Mouse (Mus musculus): Measurements from ENCODE around the gene Bnc2. TPM values are rescaled to one million over a fixed set of nuclear protein-coding genes. Genes with fewer than 3 reads are reported as not detected.

Gene Bnc2
- polyA plus RNA-seq, 1 experiment from 2014 or later, result 4.4 TPM

DNA sequence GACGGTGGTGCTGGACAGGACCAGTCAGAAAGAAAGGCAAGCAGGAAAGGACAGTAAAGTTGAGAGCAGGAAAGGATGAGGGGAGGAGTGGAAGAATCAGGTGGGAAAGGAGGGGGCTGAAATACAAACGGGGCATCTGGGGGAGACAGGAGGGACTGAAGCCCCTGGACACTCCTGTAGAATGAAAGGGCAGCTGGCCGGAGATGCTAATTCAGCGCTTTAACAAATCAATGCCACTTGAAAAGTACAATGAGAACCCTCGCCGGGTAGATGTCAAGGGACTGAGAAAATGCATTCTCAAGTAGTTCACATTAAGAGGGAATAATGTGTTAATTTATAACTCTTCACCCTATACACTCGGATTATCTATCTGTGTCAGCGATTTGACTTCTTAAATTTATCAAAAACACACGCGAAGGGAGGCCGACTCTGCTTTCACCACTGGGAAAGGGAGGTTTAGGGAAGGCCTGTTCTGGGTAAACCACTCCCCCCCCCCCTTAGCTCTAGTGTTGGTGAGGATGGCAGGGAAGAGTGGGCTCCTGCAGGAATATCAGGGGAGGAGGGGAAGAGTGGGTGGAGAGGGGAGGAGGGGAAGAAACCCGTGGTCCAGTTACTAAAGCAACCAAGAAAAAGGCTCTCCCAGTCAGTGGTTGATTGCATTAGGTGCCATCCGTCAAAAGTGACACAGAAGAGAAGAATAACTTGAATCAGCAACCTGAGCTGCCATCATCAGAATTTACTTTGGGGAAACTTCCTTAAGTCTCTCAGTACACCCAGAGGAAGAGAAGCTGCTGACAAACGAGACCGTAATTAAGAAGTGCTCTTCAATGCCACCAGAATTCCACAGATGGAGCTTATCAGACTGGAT is 147.8 kb downstream of the Bnc2 start:
- H3K27ac ChIP-seq, result no peak overlapping the region
- no peak for TF ChIP-seq CTCF (IDR thresholded peaks at IDR 0.05; ENCODE audit: low read depth)
- DNase-seq (ENCODE audit: low spot score), result no peak
- no peak for ATAC-seq (replicated peaks; ENCODE audit: low FRiP score, low read depth)
- H3K4me2 ChIP-seq (ENCODE audit: low read length), result no peak overlapping the region
- no peak overlapping the region for H3K4me3 ChIP-seq (replicated peaks; ENCODE audit: low read depth, low read length)
- H3K36me3 ChIP-seq (ENCODE audit: insufficient read depth, low read length), result no peaks in the 10 kb centered on the region
- H3K9me3 ChIP-seq (replicated peaks; ENCODE audit: low read length), result no peaks in the 10 kb centered on the region
- peaks cover 11% of the 10 kb centered on the region; the same call in 1 of the 2 replicates for H3K4me1 ChIP-seq (replicated peaks; ENCODE audit: insufficient read depth, low read length)
- WGBS, result 21% methylated on average over 15 of the region's 15 CpGs
- H3K27me3 ChIP-seq (ENCODE audit: insufficient read depth, low read length), result no peaks in the 10 kb centered on the region
- H3K9ac ChIP-seq (ENCODE audit: low read depth, low read length), result no peak overlapping the region

DNA sequence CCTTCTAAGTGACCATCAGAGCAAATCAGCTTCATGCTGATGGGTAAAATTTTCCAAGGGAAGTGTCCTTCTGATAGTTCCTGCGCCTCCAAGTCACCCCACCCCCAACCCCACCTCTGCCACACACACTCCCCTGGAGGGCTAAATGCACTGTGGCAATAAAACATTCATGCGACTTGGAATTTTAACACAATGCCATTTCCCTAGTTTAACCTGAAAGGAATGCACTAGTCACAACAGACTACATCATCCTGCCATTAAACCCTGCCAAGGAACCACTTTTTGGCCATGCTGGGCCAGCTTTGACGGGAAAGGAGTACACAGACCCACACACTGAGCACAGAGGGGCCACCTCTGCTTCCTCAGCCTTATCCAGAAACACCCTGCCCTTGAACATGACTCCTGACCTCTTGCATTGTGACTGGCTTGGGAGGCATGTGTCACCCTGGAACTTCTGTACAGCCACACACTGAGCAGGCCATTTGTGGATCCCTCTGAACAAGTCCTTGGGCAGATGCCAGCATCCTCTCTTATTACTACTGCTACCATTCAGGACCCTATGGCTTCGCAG is 151.3 kb downstream of the Bnc2 start:
- Histone ChIP-seq H3K4me2 (ENCODE audit: low read length) (0 out of 2 replicates have a peak overlapping the region, but pooled peaks have one; percentile 10), H3K9ac (ENCODE audit: low read depth, low read length) (no peak overlapping the region), H3K4me3 (replicated peaks; ENCODE audit: low read depth, low read length) (no peak overlapping the region), H3K27ac (peak overlapping the region; percentile 66), H3K4me1 (replicated peaks; ENCODE audit: insufficient read depth, low read length) (peaks cover 11% of the 10 kb centered on the region; the same call in 1 of the 2 replicates), H3K9me3 (replicated peaks; ENCODE audit: low read length) (no peaks in the 10 kb centered on the region), H3K27me3 (ENCODE audit: insufficient read depth, low read length) (no peaks in the 10 kb centered on the region), H3K36me3 (ENCODE audit: insufficient read depth, low read length) (no peaks in the 10 kb centered on the region)
- DNase-seq (ENCODE audit: low spot score) (peak; percentile 56), ATAC-seq (replicated peaks; ENCODE audit: low FRiP score, low read depth) (no peak)
- no peak for TF ChIP-seq CTCF (IDR thresholded peaks at IDR 0.05; ENCODE audit: low read depth)
- 24% methylated on average over 4 of the region's 4 CpGs for WGBS

DNA sequence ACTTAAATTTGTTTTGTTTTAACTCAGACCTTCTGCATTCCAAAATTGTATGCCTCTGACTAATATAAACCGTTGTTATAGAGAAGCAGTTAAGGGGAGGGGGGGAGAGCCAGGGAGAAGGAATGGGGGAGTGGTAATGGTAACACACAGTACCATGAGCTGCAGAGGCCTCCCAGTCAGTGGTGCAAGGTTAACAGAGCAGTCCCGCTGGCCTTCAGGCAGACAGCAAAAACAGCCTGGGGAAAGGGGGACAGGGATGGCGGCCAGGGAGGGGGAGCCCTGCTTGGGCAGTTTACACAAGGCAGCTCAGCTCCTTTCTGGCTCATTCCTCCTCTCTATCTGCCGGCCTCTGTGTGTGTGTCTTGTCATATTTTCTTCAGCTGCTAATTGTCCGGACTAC is 151.9 kb downstream of the Bnc2 start:
- Histone ChIP-seq H3K9ac (ENCODE audit: low read depth, low read length) (no peak overlapping the region), H3K9me3 (replicated peaks; ENCODE audit: low read length) (no peaks in the 10 kb centered on the region), H3K4me3 (replicated peaks; ENCODE audit: low read depth, low read length) (no peak overlapping the region), H3K27me3 (ENCODE audit: insufficient read depth, low read length) (no peaks in the 10 kb centered on the region), H3K27ac (peak overlapping the region; percentile 66), H3K4me2 (ENCODE audit: low read length) (0 out of 2 replicates have a peak overlapping the region, but pooled peaks have one; percentile 10), H3K36me3 (ENCODE audit: insufficient read depth, low read length) (no peaks in the 10 kb centered on the region), H3K4me1 (replicated peaks; ENCODE audit: insufficient read depth, low read length) (peaks cover 11% of the 10 kb centered on the region; the same call in 1 of the 2 replicates)
- ATAC-seq (replicated peaks; ENCODE audit: low FRiP score, low read depth) (no peak; the same call in 1 of the 2 replicates), DNase-seq (ENCODE audit: low spot score) (peak; percentile 75)
- 7% methylated on average over 5 of the region's 5 CpGs for WGBS
- TF ChIP-seq CTCF (IDR thresholded peaks at IDR 0.05; ENCODE audit: low read depth), result no peak

DNA sequence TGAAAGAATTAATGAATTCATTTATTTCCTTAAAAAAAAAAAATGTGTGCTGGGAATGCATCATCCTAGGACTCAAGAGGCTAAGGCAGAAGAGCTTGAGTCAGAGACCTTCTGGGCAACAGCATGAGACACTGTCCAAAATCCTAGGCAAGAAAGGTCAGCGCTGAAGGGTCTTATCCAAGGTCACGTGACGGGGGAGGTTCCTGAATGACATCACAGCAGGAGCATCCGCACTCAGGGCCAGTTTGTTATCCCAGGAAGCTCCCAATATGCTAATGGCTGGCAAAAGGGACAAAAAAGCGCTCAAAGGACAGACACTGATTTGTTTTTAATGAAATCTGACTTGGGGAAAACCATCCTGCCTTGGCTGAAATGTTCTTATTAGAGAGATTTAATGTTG is 153.5 kb downstream of the Bnc2 start:
- 87% methylated on average over 5 of the region's 5 CpGs for WGBS
- Histone ChIP-seq H3K27ac (no peak overlapping the region), H3K4me3 (replicated peaks; ENCODE audit: low read depth, low read length) (no peak overlapping the region), H3K4me1 (replicated peaks; ENCODE audit: insufficient read depth, low read length) (peaks cover 11% of the 10 kb centered on the region; the same call in 1 of the 2 replicates), H3K27me3 (ENCODE audit: insufficient read depth, low read length) (no peaks in the 10 kb centered on the region), H3K9ac (ENCODE audit: low read depth, low read length) (no peak overlapping the region), H3K4me2 (ENCODE audit: low read length) (no peak overlapping the region), H3K9me3 (replicated peaks; ENCODE audit: low read length) (no peaks in the 10 kb centered on the region), H3K36me3 (ENCODE audit: insufficient read depth, low read length) (no peaks in the 10 kb centered on the region)
- DNase-seq (ENCODE audit: low spot score) (no peak), ATAC-seq (replicated peaks; ENCODE audit: low FRiP score, low read depth) (no peak)
- TF ChIP-seq CTCF (IDR thresholded peaks at IDR 0.05; ENCODE audit: low read depth), result no peak

DNA sequence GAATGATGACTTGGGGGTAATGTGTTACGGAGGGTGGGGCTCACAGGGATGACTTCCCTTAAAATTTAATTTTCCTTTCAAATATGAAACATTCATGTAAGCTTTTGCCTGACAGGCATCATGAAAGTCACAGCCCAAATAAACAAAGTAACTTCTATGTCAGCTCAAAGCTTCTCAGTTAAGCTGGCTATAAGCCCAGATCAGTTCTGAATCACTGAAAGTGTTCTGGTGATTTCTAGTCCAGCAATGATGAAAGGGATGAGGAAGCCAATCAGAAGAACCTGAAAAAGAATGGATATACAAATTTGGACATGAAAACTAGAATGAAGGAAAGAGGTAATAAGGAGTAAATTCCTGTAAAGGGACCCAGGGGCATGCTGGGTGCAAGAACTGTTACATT is 164.6 kb downstream of the Bnc2 start:
- DNase-seq (ENCODE audit: low spot score), result no peak
- Histone ChIP-seq H3K9ac (ENCODE audit: low read depth, low read length) (no peak overlapping the region), H3K9me3 (replicated peaks; ENCODE audit: low read length) (no peaks in the 10 kb centered on the region), H3K4me1 (replicated peaks; ENCODE audit: insufficient read depth, low read length) (no peaks in the 10 kb centered on the region), H3K36me3 (ENCODE audit: insufficient read depth, low read length) (no peaks in the 10 kb centered on the region), H3K4me3 (replicated peaks; ENCODE audit: low read depth, low read length) (no peak overlapping the region), H3K27ac (no peak overlapping the region), H3K27me3 (ENCODE audit: insufficient read depth, low read length) (no peaks in the 10 kb centered on the region), H3K4me2 (ENCODE audit: low read length) (no peak overlapping the region)
- no peak for ATAC-seq (replicated peaks; ENCODE audit: low FRiP score, low read depth)
- no peak for TF ChIP-seq CTCF (IDR thresholded peaks at IDR 0.05; ENCODE audit: low read depth)
- 83% methylated on average over 1 of the region's 1 CpGs for WGBS

DNA sequence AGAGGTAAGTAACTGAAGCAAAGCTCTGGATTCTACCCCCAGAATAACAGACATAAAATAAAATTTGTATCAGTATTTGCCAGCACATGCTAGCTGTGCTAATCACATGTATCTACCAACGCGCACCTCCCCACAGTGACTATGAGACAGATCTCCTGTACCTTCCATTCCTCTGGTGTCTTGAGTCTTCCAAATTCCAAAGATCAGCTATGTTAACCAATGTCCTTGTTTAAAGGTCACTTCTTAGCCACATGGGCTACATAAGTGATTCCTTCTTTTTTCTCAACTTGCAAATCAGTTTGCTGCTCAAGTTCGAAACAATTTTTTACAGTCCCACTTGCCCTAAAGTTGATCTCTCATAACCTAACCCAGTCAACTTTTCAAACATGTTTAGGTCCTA is 167.5 kb downstream of the Bnc2 start:
- H3K27me3 ChIP-seq (ENCODE audit: insufficient read depth, low read length), result no peaks in the 10 kb centered on the region
- DNase-seq (ENCODE audit: low spot score) (no peak), ATAC-seq (replicated peaks; ENCODE audit: low FRiP score, low read depth) (no peak)
- WGBS, result 92% methylated on average over 3 of the region's 3 CpGs
- H3K4me2 ChIP-seq (ENCODE audit: low read length), result no peak overlapping the region
- no peaks in the 10 kb centered on the region for H3K4me1 ChIP-seq (replicated peaks; ENCODE audit: insufficient read depth, low read length)
- H3K27ac ChIP-seq, result no peak overlapping the region
- H3K9me3 ChIP-seq (replicated peaks; ENCODE audit: low read length), result no peaks in the 10 kb centered on the region
- no peak overlapping the region for H3K4me3 ChIP-seq (replicated peaks; ENCODE audit: low read depth, low read length)
- TF ChIP-seq CTCF (IDR thresholded peaks at IDR 0.05; ENCODE audit: low read depth), result no peak
- H3K36me3 ChIP-seq (ENCODE audit: insufficient read depth, low read length), result no peaks in the 10 kb centered on the region
- H3K9ac ChIP-seq (ENCODE audit: low read depth, low read length), result no peak overlapping the region

Data from kidney, postnatal 0 days (tissue).